Comparison of ENCODE assay signal across 8 mouse cellular contexts in the genomic region with DNA sequence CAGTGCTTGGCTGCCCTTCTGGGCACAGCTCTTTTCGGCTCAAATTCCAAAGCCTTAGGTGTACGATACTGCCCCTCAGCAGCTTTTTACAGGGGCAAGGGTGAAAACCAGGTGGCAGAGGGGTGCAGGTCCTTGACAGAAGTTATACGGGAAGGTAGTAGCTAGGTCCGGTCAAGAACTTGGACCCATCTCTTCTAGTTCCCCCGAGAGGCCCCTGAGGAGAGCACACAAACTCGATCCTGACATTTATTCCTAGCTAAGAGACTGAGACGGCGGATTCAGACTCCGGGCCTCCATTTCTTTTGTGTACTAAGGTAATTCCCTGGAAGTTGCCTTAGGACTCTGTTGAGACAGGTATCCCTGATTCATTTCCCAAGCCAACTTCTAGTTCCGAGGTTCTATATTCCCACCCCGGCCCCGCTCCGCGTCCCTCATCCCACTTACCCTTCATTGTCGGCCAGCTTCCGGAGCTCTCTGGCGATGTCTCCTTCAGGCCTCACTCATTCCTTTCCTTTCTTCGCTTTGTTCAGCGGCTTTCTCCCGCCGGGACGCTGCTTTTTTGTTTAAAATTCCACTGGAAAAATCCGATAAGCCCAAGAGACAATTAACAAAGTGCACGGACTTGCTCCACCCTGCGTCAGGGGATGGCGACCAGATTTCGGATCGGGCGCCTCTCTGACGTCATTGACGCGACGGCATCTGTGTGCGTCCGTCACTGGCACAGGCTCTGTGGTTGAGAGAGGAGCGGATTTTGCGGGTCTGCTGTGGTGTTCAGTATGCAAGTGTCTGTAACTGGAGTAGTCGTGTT. TPM values are rescaled to one million over a fixed set of nuclear protein-coding genes. Genes with fewer than 3 reads are reported as not detected.
DNase-seq lines count a peak whose midpoint lies in the region; ATAC-seq and TF ChIP-seq lines count a peak whose summit lies in the region.

Gene Pop4 (minus strand): TSS at position 721 of the 808 bp plus-strand sequence.

- peak within 1 kb of the TSS; percentile 40 for H3K27ac ChIP-seq in forebrain, embryonic 13.5 days
- peak within 1 kb of the TSS; percentile 53 for H3K27ac ChIP-seq in liver, postnatal 0 days (ENCODE audit: low read depth)
- peak within 1 kb of the TSS; percentile 73 for H3K27ac ChIP-seq in neural tube, embryonic 14.5 days (ENCODE audit: low read depth, low read length)

- under 1% methylated on average over 38 of the region's 38 CpGs for WGBS in forebrain, embryonic 13.5 days
- under 1% methylated on average over 38 of the region's 38 CpGs for WGBS in large intestine, adult 2 months
- under 1% methylated on average over 38 of the region's 38 CpGs for WGBS in liver, postnatal 0 days (ENCODE audit: insufficient replicate concordance)
- WGBS in neural tube, embryonic 14.5 days = 1% methylated on average over 38 of the region's 38 CpGs

- peak; percentile 97 for ATAC-seq in forebrain, embryonic 13.5 days
- peak; percentile 97 for ATAC-seq in liver, postnatal 0 days
- peak; percentile 95 for ATAC-seq in neural tube, embryonic 14.5 days (ENCODE audit: low read depth)

- no peak for TF ChIP-seq CTCF in E14TG2a.4 (conservative IDR thresholded peaks at IDR 0.05; ENCODE audit: low read length)
- no peak for TF ChIP-seq CTCF in liver, postnatal 0 days (IDR thresholded peaks at IDR 0.05; ENCODE audit: low read depth)

- peak within 1 kb of the TSS; percentile 82 for H3K9ac ChIP-seq in forebrain, embryonic 13.5 days
- peak within 1 kb of the TSS; percentile 73 for H3K9ac ChIP-seq in liver, postnatal 0 days (replicated peaks)
- peak within 1 kb of the TSS; percentile 80 for H3K9ac ChIP-seq in neural tube, embryonic 14.5 days (replicated peaks; ENCODE audit: low read depth, low read length)

- H3K27me3 ChIP-seq in E14TG2a.4 (ENCODE audit: insufficient read depth, low read length) = no peaks in the 10 kb centered on the region
- H3K27me3 ChIP-seq in forebrain, embryonic 13.5 days = no peaks in the 10 kb centered on the region
- H3K27me3 ChIP-seq in liver, postnatal 0 days (ENCODE audit: insufficient read depth, low read length) = no peaks in the 10 kb centered on the region
- H3K27me3 ChIP-seq in neural tube, embryonic 14.5 days (ENCODE audit: control insufficient read depth, insufficient read depth, low read length) = no peaks in the 10 kb centered on the region

- peaks cover 32% of the 10 kb centered on the region for H3K36me3 ChIP-seq in E14TG2a.4 (ENCODE audit: insufficient read depth, low read length)
- peaks cover 31% of the 10 kb centered on the region for H3K36me3 ChIP-seq in forebrain, embryonic 13.5 days (ENCODE audit: poor library complexity, severe bottlenecking)
- H3K36me3 ChIP-seq in liver, postnatal 0 days (replicated peaks; ENCODE audit: insufficient read depth, low read length) = peaks cover 19% of the 10 kb centered on the region
- H3K36me3 ChIP-seq in neural tube, embryonic 14.5 days (ENCODE audit: control insufficient read depth, insufficient read depth, low read length) = peaks cover 9% of the 10 kb centered on the region; the same call in 1 of the 2 replicates

- peaks cover 23% of the 10 kb centered on the region for H3K4me1 ChIP-seq in E14TG2a.4 (replicated peaks; ENCODE audit: low read depth, low read length)
- H3K4me1 ChIP-seq in forebrain, embryonic 13.5 days = peaks cover 16% of the 10 kb centered on the region
- peaks cover 13% of the 10 kb centered on the region for H3K4me1 ChIP-seq in liver, postnatal 0 days (ENCODE audit: insufficient read depth)
- peaks cover 12% of the 10 kb centered on the region for H3K4me1 ChIP-seq in neural tube, embryonic 14.5 days (ENCODE audit: control insufficient read depth, insufficient read depth, low read length)

- intact Hi-C loops in heart, postnatal 10 days (cut with DNase I) = loop anchor here (2.0 to 10.0 kb wide), 2 partner anchors 42 to 896 kb away; partner anchors contain the start of gene Plekhf1

- no peak for TF ChIP-seq EP300 in liver, postnatal 0 days (IDR thresholded peaks at IDR 0.05; ENCODE audit: low read depth)

- H3K4me2 ChIP-seq in forebrain, embryonic 13.5 days = peak within 1 kb of the TSS; percentile 95
- H3K4me2 ChIP-seq in liver, postnatal 0 days (ENCODE audit: low read depth, low read length) = peak within 1 kb of the TSS; percentile 80
- peak within 1 kb of the TSS; percentile 98 for H3K4me2 ChIP-seq in neural tube, embryonic 14.5 days (ENCODE audit: low read depth, low read length)

- peak within 1 kb of the TSS; percentile 97 for H3K4me3 ChIP-seq in E14TG2a.4 (replicated peaks; ENCODE audit: low read length)
- H3K4me3 ChIP-seq in forebrain, embryonic 13.5 days = peak within 1 kb of the TSS; percentile 77
- peak within 1 kb of the TSS; percentile 84 for H3K4me3 ChIP-seq in liver, postnatal 0 days (ENCODE audit: low read depth, low read length)
- peak within 1 kb of the TSS; percentile 74 for H3K4me3 ChIP-seq in neural tube, embryonic 14.5 days (ENCODE audit: low read depth, low read length)

- no peaks in the 10 kb centered on the region for H3K9me3 ChIP-seq in E14TG2a.4 (ENCODE audit: low read length)
- H3K9me3 ChIP-seq in forebrain, embryonic 13.5 days (replicated peaks) = no peaks in the 10 kb centered on the region
- no peaks in the 10 kb centered on the region for H3K9me3 ChIP-seq in liver, postnatal 0 days (ENCODE audit: low read length)
- H3K9me3 ChIP-seq in neural tube, embryonic 14.5 days (ENCODE audit: control insufficient read depth, low read length) = no peaks in the 10 kb centered on the region

- peak; percentile 88 for DNase-seq in c-Kit-positive CD71-positive TER-119-positive erythroid progenitor cells, embryonic 14.5 days (ENCODE audit: low spot score)
- peak; percentile 94 to 96 for DNase-seq in heart, postnatal 10 days
- DNase-seq in large intestine, adult 2 months (ENCODE audit: low read depth, low spot score) = peak; percentile 77
- DNase-seq in liver, postnatal 0 days = peak; percentile 92
- DNase-seq in testis, postnatal 10 days (ENCODE audit: low spot score) = peak; percentile 96

RNA-seq across cellular contexts. Expression of gene Pop4, which starts in this region (rescaled TPM):
- 92.4 and 99.8 TPM in 2 replicates for polyA plus RNA-seq in forebrain, embryonic 13.5 days (2015; fragmentation: Nextera tagmentation; extraction: Ambion mirVana)
- total RNA-seq in heart, postnatal 10 days (2021) = 10 to 100 TPM; 19.0 to 24.0 TPM
- polyA plus RNA-seq in large intestine, adult 2 months (2012; rRNA removed) = 7.8 and 9.5 TPM in 2 replicates
- polyA plus RNA-seq in liver, postnatal 0 days (2015; fragmentation: Nextera tagmentation; extraction: Ambion mirVana) = 10.7 and 11.2 TPM in 2 replicates
- 81.2 and 85.0 TPM in 2 replicates for polyA plus RNA-seq in neural tube, embryonic 14.5 days (2014; fragmentation: Nextera tagmentation; extraction: Ambion mirVana)

Comparison
In these comparisons a context has a peak if more than half of its experiments do, and no peak if none do; other contexts are left out.
1. Peak in every context shown above with its lines: DNase-seq, ATAC-seq, H3K4me3 ChIP-seq and H3K27ac ChIP-seq.